Mouse (Mus musculus): Measurements from ENCODE around the gene Lrrc4c. TPM values are rescaled to one million over a fixed set of nuclear protein-coding genes. Genes with fewer than 3 reads are reported as not detected.

The Lrrc4c gene
- polyA plus RNA-seq, 1 experiment, result 17.7 TPM

DNA sequence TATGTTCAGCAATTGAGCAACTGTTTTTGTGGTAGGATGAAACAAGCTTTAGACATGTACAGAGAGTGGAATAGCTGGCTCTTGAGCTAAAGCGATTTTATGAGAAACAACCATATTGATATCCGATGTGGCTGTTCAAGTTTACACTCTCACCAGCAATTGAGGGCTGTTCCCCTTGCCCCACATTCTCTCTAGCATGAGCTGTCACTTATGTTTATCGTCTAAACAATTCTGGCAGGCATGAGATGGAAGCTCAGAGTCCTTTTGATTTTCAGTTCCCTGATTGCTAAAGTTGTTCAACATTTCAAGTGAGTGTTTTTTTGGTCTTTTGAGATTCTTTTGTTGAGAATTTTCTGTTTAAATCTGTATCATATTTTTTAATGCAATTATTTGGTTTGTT is 976.2 kb downstream of the Lrrc4c start:
- DNase-seq (ENCODE audit: low read depth), result peak; percentile 10
- no peak for TF ChIP-seq POLR2A (IDR thresholded peaks at IDR 0.05; ENCODE audit: borderline replicate concordance, extremely low read depth, insufficient read depth, insufficient read length, poor library complexity, severe bottlenecking)
- no peak for TF ChIP-seq CTCF (IDR thresholded peaks at IDR 0.05; ENCODE audit: borderline replicate concordance, extremely low read depth, insufficient read depth, insufficient read length)

DNA sequence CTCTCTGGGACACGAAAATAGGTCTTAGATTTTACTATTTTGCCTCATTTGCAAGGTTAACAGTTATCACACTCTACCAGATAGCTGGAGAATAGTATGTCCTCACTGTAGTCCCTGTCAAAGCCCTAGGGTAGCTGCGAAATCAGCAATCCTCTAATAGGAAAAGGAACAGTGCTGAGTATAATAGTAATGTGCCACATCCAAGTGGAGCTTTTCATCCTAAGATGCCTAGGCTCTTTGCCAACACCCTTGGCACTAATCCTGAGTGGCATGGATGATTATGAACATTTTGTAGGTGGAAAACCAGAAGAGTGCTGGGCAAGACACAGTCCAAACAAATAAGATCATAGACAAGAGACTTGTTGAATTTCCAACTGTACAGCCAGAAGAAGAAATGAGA is 981.7 kb downstream of the Lrrc4c start:
- peak; percentile 88 for DNase-seq (ENCODE audit: low read depth)
- TF ChIP-seq CTCF (IDR thresholded peaks at IDR 0.05; ENCODE audit: borderline replicate concordance, extremely low read depth, insufficient read depth, insufficient read length), result no peak
- TF ChIP-seq POLR2A (IDR thresholded peaks at IDR 0.05; ENCODE audit: borderline replicate concordance, extremely low read depth, insufficient read depth, insufficient read length, poor library complexity, severe bottlenecking), result no peak

DNA sequence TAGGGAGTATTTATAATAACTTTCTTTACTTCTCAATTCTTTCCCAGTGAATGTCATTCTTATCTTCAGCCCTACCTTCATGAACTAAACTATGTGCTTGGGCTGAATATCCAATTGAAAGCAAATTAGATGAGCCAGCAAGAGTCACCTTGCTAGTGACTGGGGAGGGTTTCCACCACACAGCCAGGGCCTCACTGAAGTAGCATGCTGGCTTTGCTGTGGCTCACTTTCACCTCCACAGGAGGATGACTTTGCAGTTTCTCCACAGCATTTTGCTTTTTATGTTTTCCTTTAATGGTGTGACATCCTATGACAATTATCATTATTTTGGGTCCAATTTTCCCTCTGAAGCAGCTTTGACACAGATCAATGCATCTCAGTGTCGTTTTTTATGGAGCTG is 1000.0 kb downstream of the Lrrc4c start:
- no peak for TF ChIP-seq POLR2A (IDR thresholded peaks at IDR 0.05; ENCODE audit: borderline replicate concordance, extremely low read depth, insufficient read depth, insufficient read length, poor library complexity, severe bottlenecking)
- TF ChIP-seq CTCF (IDR thresholded peaks at IDR 0.05; ENCODE audit: borderline replicate concordance, extremely low read depth, insufficient read depth, insufficient read length), result no peak
- DNase-seq (ENCODE audit: low read depth), result peak; percentile 42

GRCm38 (mm10) chr2:97318536-97318935 is 1000.6 kb downstream of the Lrrc4c start:
- DNase-seq (ENCODE audit: low read depth), result peak; percentile 26
- TF ChIP-seq POLR2A (IDR thresholded peaks at IDR 0.05; ENCODE audit: borderline replicate concordance, extremely low read depth, insufficient read depth, insufficient read length, poor library complexity, severe bottlenecking) (no peak), CTCF (IDR thresholded peaks at IDR 0.05; ENCODE audit: borderline replicate concordance, extremely low read depth, insufficient read depth, insufficient read length) (no peak)

DNA sequence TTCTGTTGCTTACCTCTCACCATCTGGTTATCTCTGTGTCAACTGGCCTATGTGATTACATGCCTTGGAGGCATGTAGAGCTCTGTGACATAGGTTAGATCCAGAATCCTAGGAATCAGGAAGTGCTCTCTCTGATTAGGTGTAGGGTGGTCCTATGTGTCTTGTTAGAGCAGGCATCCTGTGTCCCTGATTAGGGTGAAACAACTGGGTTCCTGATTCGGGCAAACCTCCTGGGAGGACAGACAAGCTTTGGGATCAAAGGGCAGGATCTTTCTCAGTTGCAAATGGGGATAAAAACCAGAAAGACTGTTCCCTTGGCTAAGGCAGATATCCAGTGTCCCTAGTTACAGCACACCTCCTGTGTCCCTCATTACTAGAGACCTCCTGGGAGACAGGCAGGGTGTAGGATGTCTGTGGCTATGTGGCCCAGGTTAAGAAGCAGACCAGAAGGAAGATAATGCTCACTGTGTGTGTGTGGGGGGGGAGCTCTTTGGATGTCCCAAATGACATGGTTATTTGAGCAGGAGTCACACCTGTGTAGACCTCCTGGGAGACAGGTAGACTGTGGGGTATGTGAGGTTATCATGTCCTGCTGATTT is 1014.2 kb downstream of the Lrrc4c start:
- no peak for TF ChIP-seq POLR2A (IDR thresholded peaks at IDR 0.05; ENCODE audit: borderline replicate concordance, extremely low read depth, insufficient read depth, insufficient read length, poor library complexity, severe bottlenecking)
- no peak for DNase-seq (ENCODE audit: low read depth)

- TF ChIP-seq CTCF (IDR thresholded peaks at IDR 0.05; ENCODE audit: borderline replicate concordance, extremely low read depth, insufficient read depth, insufficient read length) (no peak), POLR2A (IDR thresholded peaks at IDR 0.05; ENCODE audit: borderline replicate concordance, extremely low read depth, insufficient read depth, insufficient read length, poor library complexity, severe bottlenecking) (no peak)
- DNase-seq (ENCODE audit: low read depth), result peak; percentile 61
These were observed 1021.7 kb downstream of the Lrrc4c start for GRCm38 (mm10) chr2:97339627-97340026.

DNA sequence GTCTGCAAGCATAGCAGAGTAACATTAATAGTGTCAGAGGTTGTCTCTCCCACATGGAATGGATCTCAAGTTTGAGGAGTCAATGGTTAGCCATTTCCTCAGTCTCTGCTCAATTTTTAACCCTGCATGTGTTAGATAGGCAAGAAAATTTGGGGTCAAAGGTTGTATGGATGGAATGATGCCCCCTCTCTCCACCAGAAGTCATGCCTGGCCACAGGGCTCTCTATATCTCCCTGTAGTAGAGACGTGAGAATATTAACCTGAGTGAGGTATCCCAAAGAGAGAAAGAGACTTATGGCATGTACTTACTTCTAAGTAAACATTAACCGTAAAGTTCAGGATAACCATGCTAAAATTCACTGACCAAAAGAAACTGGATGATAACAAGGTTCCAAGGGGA is 1043.3 kb downstream of the Lrrc4c start:
- TF ChIP-seq CTCF (IDR thresholded peaks at IDR 0.05; ENCODE audit: borderline replicate concordance, extremely low read depth, insufficient read depth, insufficient read length) (no peak), POLR2A (IDR thresholded peaks at IDR 0.05; ENCODE audit: borderline replicate concordance, extremely low read depth, insufficient read depth, insufficient read length, poor library complexity, severe bottlenecking) (no peak)
- no peak for DNase-seq (ENCODE audit: low read depth)

DNA sequence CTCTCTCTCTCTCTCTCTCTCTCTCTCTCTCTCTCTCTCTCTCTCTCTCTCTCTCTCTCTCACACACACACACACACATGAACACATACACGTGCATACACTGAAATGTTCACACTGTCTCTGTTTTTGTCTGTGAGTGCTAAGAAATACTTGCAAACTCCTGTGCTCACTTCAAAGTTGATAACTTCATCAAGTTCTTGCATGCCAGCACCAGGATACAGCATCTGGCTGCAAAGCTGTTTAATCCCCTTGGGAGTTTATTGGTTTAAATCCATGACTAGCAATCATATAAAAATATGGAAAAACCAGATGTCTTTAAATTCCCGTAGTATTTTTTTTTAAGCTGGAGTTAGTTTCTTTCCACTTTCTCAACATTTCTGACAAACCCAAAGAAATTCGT is 1052.0 kb downstream of the Lrrc4c start:
- TF ChIP-seq CTCF (IDR thresholded peaks at IDR 0.05; ENCODE audit: borderline replicate concordance, extremely low read depth, insufficient read depth, insufficient read length), result no peak
- TF ChIP-seq POLR2A (IDR thresholded peaks at IDR 0.05; ENCODE audit: borderline replicate concordance, extremely low read depth, insufficient read depth, insufficient read length, poor library complexity, severe bottlenecking), result no peak
- peak; percentile 26 for DNase-seq (ENCODE audit: low read depth)

DNA sequence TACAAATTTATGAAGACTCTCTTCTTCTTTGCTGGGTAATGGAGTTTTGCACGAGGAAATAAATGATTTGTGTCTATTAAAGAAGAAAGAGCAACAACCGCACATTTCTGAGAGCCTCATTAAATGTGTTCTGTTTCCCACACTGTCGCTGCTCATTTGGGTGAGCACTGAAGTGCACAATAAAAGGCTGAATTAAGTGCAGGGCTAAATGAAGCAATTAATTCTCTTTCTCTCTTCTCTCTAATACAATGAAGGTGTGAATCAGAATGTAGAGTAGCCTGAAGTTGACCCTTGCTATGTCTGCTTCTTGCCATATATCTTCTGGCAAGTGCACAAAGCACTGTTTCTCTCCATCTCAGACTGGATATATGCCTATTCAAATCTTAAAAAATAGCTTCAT is 1073.5 kb downstream of the Lrrc4c start:
- DNase-seq (ENCODE audit: low read depth), result peak; percentile 61
- TF ChIP-seq CTCF (IDR thresholded peaks at IDR 0.05; ENCODE audit: borderline replicate concordance, extremely low read depth, insufficient read depth, insufficient read length) (no peak), POLR2A (IDR thresholded peaks at IDR 0.05; ENCODE audit: borderline replicate concordance, extremely low read depth, insufficient read depth, insufficient read length, poor library complexity, severe bottlenecking) (no peak)

GRCm38 (mm10) chr2:97391876-97392275 is 1073.9 kb downstream of the Lrrc4c start:
- no peak for TF ChIP-seq POLR2A (IDR thresholded peaks at IDR 0.05; ENCODE audit: borderline replicate concordance, extremely low read depth, insufficient read depth, insufficient read length, poor library complexity, severe bottlenecking)
- no peak for TF ChIP-seq CTCF (IDR thresholded peaks at IDR 0.05; ENCODE audit: borderline replicate concordance, extremely low read depth, insufficient read depth, insufficient read length)
- DNase-seq (ENCODE audit: low read depth), result no peak

DNA sequence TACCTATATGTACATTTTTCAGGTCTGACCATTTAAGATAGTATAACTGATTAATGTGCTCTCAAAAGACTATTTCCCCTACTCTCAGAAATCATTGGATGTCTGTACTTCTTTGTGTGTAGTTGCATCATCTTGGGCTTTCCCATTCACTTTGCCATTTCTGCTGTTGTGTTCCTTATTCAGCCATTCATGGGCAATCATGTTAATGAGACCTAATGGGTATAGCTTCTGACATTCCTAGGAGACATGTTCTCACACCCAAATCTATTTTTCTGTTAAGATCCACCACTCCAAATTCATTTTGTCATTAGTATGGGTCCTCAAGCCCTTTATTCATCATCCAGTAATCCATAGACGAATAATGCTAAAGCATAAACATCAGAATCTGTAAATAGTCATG is 1095.1 kb downstream of the Lrrc4c start:
- DNase-seq (ENCODE audit: low read depth), result no peak
- TF ChIP-seq CTCF (IDR thresholded peaks at IDR 0.05; ENCODE audit: borderline replicate concordance, extremely low read depth, insufficient read depth, insufficient read length), result no peak
- TF ChIP-seq POLR2A (IDR thresholded peaks at IDR 0.05; ENCODE audit: borderline replicate concordance, extremely low read depth, insufficient read depth, insufficient read length, poor library complexity, severe bottlenecking), result no peak
